Mouse (Mus musculus) liver, embryonic 14.5 days (tissue): ENCODE results near the gene Figla. TPM values are rescaled to one million over a fixed set of nuclear protein-coding genes. Genes with fewer than 3 reads are reported as not detected.

Experiments
- ATAC-seq: fragments of 200-750 bp; cut with Nextera tagmentation; 2 replicates; pipeline ENCODE4 v1.8.0; 2017; ENCODE audit warnings: moderate number of reproducible peaks, mild to moderate bottlenecking, moderate library complexity; ENCODE audit not compliant: insufficient read depth
- DNase-seq, 3 experiments: peaks; one replicate each; pipeline ENCODE4 v3.0.0-alpha.2; 2012 to 2013; ENCODE audit warnings: low read depth in 3 of 3, low spot score in 3 of 3
- H3K27ac ChIP-seq: fragments of 300-500 bp; sonication (generic); 2 replicates; pipeline ENCODE4 v1.5.1; 2014; ENCODE audit warnings: moderate library complexity, mild to moderate bottlenecking, control low read depth, inconsistent platforms
- H3K27me3 ChIP-seq: fragments of 300-500 bp; sonication (generic); 2 replicates; pipeline ENCODE4 v1.6.1; 2014; ENCODE audit warnings: mild to moderate bottlenecking, low read length, moderate library complexity; ENCODE audit not compliant: control insufficient read depth, insufficient read depth
- H3K36me3 ChIP-seq: fragments of 300-500 bp; sonication (generic); replicated peaks from 2 replicates; pipeline ENCODE4 v1.6.1; 2014; ENCODE audit warnings: low read depth; ENCODE audit not compliant: control insufficient read depth, insufficient read depth
- H3K4me1 ChIP-seq, 2 experiments: fragments of 200-500 bp in 1 of 2; fragments of 300-500 bp in 1 of 2; sonication (generic) in 1 of 2; replicated peaks; 2 replicates each; pipeline ENCODE4 v1.6.1; 2012 to 2014; ENCODE audit warnings: antibody characterized with exemption in 1 of 2, inconsistent platforms in 1 of 2, low read length in 1 of 2; ENCODE audit not compliant: control insufficient read depth in 2 of 2, insufficient read depth in 2 of 2
- H3K4me2 ChIP-seq: fragments of 300-500 bp; sonication (generic); 2 replicates; pipeline ENCODE4 v1.6.1; 2014; ENCODE audit warnings: low read depth, mild to moderate bottlenecking, control low read depth, moderate library complexity
- H3K4me3 ChIP-seq, 2 experiments: fragments of 200-500 bp in 1 of 2; fragments of 300-500 bp in 1 of 2; sonication (generic) in 1 of 2; 2 replicates each; pipeline ENCODE4 v1.5.1; 2012 to 2014; ENCODE audit warnings: low read depth in 2 of 2, low read length in 2 of 2, mild to moderate bottlenecking in 2 of 2, control low read depth in 1 of 2, inconsistent platforms in 1 of 2, moderate library complexity in 1 of 2; ENCODE audit not compliant: insufficient read depth in 1 of 2
- H3K9ac ChIP-seq: fragments of 300-500 bp; sonication (generic); replicated peaks from 2 replicates; pipeline ENCODE4 v1.6.1; 2014; ENCODE audit warnings: mild to moderate bottlenecking, control low read depth, moderate library complexity
- H3K9me3 ChIP-seq: fragments of 300-500 bp; sonication (generic); 2 replicates; pipeline ENCODE4 v1.6.1; 2016; ENCODE audit warnings: low read length, mixed read lengths; ENCODE audit not compliant: control insufficient read depth
- CTCF ChIP-seq: IDR thresholded peaks from 2 replicates; pipeline ENCODE4 v1.5.1; 2016; ENCODE audit warnings: antibody characterized with exemption, low read depth, control low read depth
- EP300 ChIP-seq: IDR thresholded peaks from 2 replicates; pipeline ENCODE4 v1.6.1; 2016; ENCODE audit warnings: antibody characterized with exemption, low read depth
- WGBS: fragments of 180-500 bp; shearing (Covaris S2); extraction: QIAGEN DNeasy Blood & Tissue Kit; methylation state at CpG from one replicate; pipeline ENCODE4 v1.1.7; 2014; ENCODE audit not compliant: insufficient replicate concordance; 5-methylcytosine and 5-hydroxymethylcytosine counted together
- polyA plus RNA-seq, 2 experiments: library from polyadenylated mRNA; depleted of rRNA in 1 of 2; stranded (reverse) in 1 of 2; unstranded in 1 of 2; fragments of >200 nt; fragmentation: Nextera tagmentation in 1 of 2; extraction: Ambion mirVana in 1 of 2; gene quantifications; 2 replicates each; pipeline versions ENCODE4 v1.2.1 to v1.2.3; 2012 to 2014

Gene Figla
- polyA plus RNA-seq, 2 experiments = not detected

- Histone ChIP-seq H3K36me3 (no peaks in the 10 kb centered on the region), H3K4me1 (peaks cover 3 to 26% of the 10 kb centered on the region in 2 experiments), H3K27me3 (no peaks in the 10 kb centered on the region), H3K9ac (no peak overlapping the region), H3K9me3 (no peaks in the 10 kb centered on the region), H3K27ac (no peak overlapping the region), H3K4me3 (no peak overlapping the region), H3K4me2 (no peak overlapping the region)
- WGBS = 38% methylated on average over 4 of the region's 4 CpGs
- TF ChIP-seq CTCF (no peak), EP300 (no peak)
- no peak for DNase-seq
- no peak for ATAC-seq
Measured at GRCm38 (mm10) chr6:86052556-86052955, 36.6 kb downstream of the Figla start.

GRCm38 (mm10) chr6:86053099-86053498 is 37.1 kb downstream of the Figla start:
- Histone ChIP-seq H3K36me3 (no peaks in the 10 kb centered on the region), H3K4me2 (no peak overlapping the region), H3K9ac (no peak overlapping the region), H3K27ac (no peak overlapping the region), H3K4me1 (peaks cover 3 to 26% of the 10 kb centered on the region in 2 experiments), H3K9me3 (no peaks in the 10 kb centered on the region), H3K4me3 (no peak overlapping the region), H3K27me3 (no peaks in the 10 kb centered on the region)
- DNase-seq (no peak), ATAC-seq (no peak)
- WGBS = 43% methylated on average over 4 of the region's 4 CpGs
- TF ChIP-seq EP300 = no peak
- no peak for TF ChIP-seq CTCF

- no peak overlapping the region for H3K27ac ChIP-seq
- ATAC-seq = peak; percentile 71
- 29% methylated on average over 5 of the region's 5 CpGs for WGBS
- no peaks in the 10 kb centered on the region for H3K36me3 ChIP-seq
- H3K4me3 ChIP-seq = no peak overlapping the region
- no peak for TF ChIP-seq EP300
- no peak for TF ChIP-seq CTCF
- no peaks in the 10 kb centered on the region for H3K9me3 ChIP-seq
- H3K4me1 ChIP-seq = peaks cover 3 to 26% of the 10 kb centered on the region in 2 experiments
- no peak overlapping the region for H3K9ac ChIP-seq
- no peaks in the 10 kb centered on the region for H3K27me3 ChIP-seq
- no peak overlapping the region for H3K4me2 ChIP-seq
- DNase-seq = no peak
Measured at GRCm38 (mm10) chr6:86053594-86053993, 37.6 kb downstream of the Figla start.

- H3K4me3 ChIP-seq = no peak overlapping the region
- H3K9ac ChIP-seq = no peak overlapping the region
- H3K36me3 ChIP-seq = no peaks in the 10 kb centered on the region
- ATAC-seq (no peak), DNase-seq (no peak)
- H3K27ac ChIP-seq = no peak overlapping the region
- peaks cover 2% of the 10 kb centered on the region; the same call in 1 of the 2 replicates for H3K27me3 ChIP-seq
- no peaks in the 10 kb centered on the region for H3K9me3 ChIP-seq
- peaks cover 2 to 7% of the 10 kb centered on the region in 2 experiments for H3K4me1 ChIP-seq
- no peak for TF ChIP-seq CTCF
- TF ChIP-seq EP300 = no peak
- H3K4me2 ChIP-seq = no peak overlapping the region
- 3% methylated on average over 1 of the region's 1 CpGs for WGBS
Measured at GRCm38 (mm10) chr6:86058475-86058874, 42.5 kb downstream of the Figla start.

- WGBS = 26% methylated on average over 7 of the region's 7 CpGs
- ATAC-seq = no peak
- no peaks in the 10 kb centered on the region for H3K36me3 ChIP-seq
- H3K4me1 ChIP-seq = no peaks in the 10 kb centered on the region
- H3K9ac ChIP-seq = no peak overlapping the region
- H3K4me2 ChIP-seq = no peak overlapping the region
- TF ChIP-seq EP300 = no peak
- no peak for TF ChIP-seq CTCF
- H3K9me3 ChIP-seq = no peaks in the 10 kb centered on the region
- H3K4me3 ChIP-seq = no peak overlapping the region
- H3K27me3 ChIP-seq = peaks cover 2% of the 10 kb centered on the region; the same call in 1 of the 2 replicates
- DNase-seq = no peak
- no peak overlapping the region for H3K27ac ChIP-seq
Measured at GRCm38 (mm10) chr6:86059151-86059853, 43.3 kb downstream of the Figla start.
